Mouse (Mus musculus) skeletal muscle tissue, adult 2 months (tissue): Measurements from ENCODE around the gene Flot1.
A peak's percentile ranks its signal among the peaks of the same experiment; 100 is the strongest.

ENCODE experiments used
- DNase-seq: peaks from one replicate; pipeline ENCODE4 v3.0.0-alpha.2; 2012; ENCODE audit warnings: low read depth, low spot score

Gene Flot1

DNA sequence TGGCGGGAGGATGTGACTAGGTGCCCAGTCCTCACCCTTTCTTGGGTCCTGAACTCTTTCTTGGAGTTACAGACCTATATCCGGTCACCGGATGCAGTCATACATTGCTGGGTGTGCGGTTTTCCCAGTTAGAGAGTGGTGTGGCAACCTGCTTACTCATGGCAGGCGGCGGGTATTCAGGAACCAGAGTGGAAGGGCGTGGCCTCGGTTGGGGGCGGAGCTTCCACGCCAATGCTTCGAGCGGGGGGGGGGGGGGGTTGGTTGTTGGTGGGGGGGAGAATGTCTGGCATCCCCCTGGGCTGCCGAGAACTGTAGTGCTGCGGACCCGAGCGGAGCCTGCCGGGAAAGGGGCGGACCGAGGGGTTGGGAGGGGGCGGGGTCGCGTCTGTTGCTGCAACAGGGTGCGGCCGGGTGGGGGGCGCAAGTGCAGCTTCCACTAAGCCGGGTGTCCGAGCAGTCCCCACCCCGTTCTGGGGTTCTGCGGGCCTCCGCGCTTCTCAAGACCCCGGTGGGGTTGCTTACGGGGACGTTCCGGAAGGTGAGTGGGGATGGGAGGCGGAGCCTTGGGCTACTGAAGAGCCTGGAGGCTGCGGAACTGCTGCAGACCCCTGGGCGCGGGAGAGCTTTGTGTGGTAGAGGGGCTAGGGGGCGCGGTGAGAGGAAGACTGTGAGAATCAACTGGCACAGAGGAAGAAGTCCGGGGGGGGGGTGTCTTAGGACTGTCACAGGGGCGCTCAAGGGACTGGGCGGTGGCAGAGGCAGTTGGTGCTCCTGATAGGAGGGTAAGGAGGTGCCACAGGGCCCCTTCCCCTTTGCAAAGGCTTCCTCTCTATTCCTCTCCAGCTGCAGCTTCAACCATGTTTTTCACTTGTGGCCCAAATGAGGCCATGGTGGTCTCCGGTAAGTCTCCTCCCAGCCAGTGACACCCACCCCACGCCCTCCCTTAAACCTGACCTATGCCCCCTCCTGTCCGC, at the start of gene Flot1:
TSS of gene Flot1 (plus strand) at position 267 of the 974 bp plus-strand sequence.
- DNase-seq: peak; percentile 93

DNA sequence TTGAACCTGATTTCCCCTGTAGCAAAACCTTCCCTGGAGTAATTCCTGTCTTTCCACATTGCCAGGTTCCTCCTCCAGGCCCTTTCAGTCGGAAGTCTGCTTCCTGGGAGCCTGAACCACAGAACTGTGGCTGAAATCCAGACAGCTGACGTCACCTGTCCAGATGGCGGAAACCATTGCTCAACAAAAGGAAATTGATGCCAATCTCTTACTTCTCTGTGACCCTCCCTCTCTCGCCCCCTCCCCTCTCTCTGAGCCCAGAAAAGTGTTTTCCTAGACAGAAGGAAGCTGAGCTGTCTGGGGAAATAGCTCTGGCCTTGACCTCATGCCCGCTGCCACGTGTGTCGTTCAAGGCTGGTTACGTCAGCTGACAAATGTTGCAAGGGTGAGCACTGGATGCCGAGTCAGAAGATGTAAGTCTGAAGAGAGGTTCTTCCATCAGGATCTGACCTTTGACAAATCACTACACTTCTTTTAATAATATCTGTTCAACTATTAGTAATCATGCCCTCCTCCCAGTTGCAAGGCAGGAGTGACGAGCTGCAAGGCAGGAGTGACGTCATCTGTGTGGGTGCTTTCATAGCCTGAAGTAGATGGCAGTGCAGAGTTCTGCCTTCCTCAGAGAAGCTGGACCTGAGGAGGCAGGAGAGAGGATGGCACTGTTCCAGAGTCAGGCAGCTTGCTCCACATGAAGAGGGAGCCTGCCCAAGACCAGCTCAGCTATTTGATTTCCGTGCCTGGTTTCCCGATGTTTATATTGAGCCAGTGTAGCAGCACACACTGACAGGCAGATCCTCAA, 46.0 kb upstream of the Flot1 start:
- peak; percentile 86 for DNase-seq

DNA sequence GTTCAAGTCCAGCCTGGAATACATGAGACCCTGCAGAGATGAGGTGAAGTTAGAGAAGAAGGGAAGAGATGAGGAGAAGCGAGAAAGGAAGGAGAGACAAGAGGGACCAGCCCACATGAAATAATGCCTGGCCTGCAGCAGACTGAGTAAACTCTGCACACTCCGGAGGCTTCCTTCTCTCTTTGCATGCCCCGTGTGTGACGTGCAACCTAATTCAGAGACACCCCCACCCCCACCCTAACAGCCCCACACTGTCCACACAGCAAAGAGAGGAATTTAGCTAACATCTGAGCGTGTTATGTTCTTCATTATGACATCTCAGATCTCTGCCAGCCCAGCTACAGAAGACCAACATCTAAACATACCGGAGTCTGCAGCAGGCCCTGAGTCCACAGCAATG, 44.1 kb upstream of the Flot1 start:
- DNase-seq: no peak

DNA sequence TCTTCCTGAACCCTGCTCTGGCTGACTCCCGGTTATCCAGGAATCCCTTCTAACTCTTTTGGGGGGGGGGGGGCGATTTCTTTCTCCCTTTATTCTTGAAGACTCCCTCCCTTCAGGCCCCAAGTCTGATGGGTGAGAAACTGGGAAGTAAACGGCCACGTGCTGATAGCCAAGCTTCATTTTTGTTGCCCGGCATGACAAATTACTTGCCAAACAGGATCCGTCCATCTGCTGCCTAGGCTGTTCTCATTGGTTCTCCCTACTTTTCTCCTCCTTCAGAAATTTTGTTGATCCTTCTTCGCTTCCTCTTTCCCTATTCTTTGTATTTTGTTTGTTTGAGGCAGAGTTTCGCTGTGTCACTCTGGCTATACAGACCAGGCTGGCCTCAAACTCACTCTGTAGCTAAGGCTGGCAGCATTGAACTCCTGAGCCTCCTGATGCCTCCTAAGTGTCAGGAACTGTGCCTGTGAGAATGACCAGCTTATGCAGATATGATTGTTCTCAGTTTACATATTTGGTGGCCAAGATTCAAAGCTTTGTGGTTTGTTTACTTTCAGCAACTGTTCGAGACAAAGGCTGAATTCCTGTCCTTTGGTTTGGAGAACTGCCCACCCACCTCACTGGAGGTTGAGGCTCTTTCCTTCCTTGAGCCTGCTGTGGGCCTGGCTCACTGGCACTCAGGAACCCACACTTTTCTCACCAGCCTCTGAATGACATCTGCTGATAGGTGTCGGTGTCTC, 43.4 kb upstream of the Flot1 start:
- DNase-seq: no peak

DNA sequence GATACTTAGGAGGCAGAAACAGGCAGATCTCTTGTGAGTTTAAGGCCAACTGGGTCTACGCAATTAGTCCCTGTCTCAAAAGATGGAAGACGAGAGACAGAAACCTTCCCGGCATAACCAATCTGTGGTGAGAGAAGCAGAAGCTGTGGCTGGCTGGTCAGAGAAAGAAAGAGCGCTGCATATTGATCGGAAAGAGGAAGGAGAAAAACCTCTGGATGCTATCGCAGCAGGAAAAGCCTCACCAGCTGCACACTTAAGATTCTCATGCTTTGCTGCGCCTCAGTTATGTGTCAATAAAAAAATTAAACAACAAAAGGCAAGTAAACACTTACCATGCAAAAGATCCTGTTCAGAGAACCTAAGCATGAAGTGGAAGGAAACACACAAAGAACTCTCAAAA, 42.7 kb upstream of the Flot1 start:
- no peak for DNase-seq

DNA sequence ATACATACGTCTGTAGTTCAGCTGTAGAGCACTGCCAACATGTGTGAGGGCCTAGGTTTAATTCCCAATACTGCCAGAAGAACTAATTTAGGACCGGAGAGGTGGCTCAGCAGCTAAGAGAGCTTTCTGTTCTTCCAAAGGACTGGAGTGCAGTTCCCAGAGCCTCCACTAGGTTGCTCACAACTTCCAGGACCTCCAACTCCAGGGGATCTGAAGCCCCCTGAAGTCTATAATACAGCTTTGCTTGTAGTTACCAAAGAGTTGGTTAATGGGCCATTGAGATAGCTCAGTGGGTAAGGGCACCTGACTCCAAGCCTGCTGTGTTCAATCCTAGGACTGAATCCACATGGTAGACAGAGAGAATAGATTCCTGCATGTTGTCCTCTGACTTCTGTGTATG, 40.6 kb upstream of the Flot1 start:
- DNase-seq: no peak

DNA sequence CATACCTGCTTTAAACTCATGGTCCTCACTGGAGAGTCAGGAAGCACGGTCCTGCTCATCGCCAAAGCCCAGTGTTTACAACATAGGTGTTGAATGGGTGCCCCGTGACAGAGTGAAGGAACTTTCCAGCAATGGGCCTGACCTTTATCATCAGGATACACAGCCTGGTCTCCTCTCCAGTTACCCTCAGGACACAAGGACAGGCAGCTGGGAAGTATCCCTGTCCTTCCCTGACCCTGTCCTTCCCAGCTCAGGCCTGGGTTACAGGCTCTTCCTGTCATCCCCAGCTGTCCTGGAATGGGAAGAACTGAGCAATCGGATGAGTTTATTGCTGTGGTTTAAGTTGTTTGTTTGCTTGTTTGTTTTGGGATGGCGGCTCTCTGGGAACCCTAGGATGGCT, 40.1 kb upstream of the Flot1 start:
- DNase-seq: no peak

DNA sequence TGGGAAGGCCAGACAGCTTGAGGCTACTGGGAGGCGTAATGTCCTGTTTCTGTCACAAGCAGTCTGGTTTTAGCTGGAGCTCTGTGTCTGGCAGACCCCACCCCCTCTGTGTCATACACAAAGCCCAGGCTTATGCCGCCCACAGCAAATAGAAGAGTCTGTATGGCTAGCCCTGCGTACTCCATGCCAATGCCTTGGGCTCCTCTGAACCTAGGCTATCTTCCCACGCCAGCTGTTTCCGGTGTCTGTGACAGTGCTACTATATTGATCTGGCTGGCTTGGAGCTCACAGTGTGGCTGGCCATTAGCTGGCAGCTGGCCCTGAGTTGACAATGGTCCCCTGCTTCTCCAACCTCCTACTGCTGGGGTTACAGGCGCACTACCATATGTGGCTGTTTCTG, 39.1 kb upstream of the Flot1 start:
- DNase-seq: no peak

DNA sequence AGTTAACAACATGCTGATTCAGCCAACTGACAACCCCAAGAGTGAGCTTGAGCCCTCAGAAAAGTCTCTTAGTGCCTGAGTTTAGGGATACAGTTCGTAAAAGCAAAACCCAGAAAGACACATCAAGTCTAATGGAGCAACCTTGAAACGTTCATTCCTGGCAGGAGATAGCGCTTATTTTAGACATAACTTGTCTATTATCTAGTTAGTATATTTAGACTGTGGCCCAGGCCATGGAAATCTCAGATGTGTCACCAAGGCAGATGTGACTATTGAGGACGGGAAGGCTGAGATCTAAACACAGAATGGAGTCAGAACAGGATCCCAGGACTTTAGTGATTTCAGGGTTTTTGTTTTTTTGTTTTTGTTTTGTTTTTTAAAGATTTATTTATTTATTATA, 37.9 kb upstream of the Flot1 start:
- no peak for DNase-seq

DNA sequence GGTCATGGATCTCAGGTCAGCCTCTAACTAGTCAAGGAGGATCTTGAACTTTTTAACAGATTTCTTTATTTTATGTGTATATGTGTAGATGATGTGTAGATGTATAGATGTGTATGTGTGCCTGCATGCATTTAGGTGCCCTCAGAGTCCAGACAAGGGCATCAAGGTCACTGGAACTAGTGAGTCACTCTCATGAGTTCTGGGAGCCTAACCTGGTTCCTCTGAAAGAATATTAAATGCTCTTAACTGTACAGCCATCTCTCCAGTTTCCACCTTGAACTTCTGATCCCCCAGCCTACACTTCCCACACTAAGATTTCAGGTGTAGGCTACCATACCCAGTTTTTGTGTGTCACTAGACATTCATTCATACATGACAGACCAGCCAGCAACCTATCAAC, 35.5 kb upstream of the Flot1 start:
- DNase-seq: no peak

DNA sequence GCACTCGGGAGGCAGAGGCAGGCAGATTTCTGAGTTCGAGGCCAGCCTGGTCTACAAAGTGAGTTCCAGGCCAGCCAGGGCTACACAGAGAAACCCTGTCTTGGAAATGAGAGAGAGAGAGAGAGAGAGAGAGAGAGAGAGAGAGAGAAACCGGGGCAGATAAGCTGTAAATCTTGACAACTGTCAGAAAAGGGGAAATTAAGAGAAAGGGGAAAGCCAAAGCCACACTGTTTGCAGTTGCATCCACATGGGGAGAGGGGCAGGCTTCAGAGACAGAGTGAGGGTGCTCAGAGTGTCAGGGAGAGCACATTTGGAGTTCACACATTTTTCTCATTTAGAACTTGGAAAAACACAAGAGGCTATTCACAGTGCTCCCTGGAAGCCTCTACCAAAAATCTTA, 35.0 kb upstream of the Flot1 start:
- DNase-seq: no peak

DNA sequence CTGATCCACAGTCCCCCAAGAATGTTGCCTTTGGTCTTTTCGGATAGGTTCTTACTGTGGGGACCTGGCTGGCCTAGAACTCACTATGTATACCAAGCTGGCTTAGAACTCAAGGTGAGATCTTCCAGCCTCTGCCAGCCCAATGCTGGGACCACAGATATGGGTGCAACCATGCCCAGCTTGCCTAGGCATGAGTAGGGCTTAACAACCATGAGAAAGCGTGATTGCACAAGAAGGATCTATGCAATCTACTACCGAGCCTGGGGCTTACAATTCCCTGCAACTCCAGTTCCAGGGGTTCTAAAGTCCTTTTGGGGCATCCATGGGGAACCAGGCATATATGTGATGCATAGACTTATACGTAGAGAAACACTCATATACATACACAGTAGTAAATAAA, 32.1 kb upstream of the Flot1 start:
- no peak for DNase-seq

DNA sequence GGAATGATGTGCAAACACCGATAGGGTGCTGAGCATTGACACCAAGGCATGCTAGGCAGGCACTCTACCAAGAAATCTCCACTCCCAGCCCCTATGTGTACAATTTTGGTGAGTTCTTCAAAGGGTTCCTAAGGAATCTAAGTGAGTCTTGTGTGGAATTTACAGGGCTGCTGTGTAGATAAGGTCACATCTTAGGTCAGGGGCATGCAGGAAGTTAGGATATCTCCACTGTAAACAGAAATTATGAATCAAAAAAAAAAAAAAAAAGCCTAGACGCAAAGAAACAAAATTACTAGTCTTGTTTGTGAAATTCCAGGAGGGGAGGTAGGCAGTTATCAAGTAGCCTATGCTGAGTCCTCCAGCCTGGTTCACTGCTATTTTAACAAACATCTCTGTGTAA, 30.2 kb upstream of the Flot1 start:
- no peak for DNase-seq

DNA sequence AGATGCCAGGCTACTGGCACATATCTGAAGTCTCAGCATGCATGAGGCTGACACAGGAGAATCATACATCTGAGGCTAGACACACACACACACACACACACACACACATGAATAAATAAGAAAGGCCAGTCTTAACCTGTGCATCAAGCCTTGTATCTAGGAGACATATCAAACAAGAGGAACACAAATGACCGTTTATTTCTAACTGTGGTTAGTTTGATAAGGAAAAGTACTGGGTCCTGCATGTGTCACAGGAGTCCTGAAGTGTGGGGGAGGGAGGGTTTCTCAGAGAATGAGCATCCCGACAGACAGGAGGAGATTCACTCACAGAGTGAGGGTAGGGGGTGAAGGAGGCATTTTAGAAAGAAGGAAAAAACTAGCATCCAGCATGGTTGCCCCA, 27.9 kb upstream of the Flot1 start:
- DNase-seq: no peak

DNA sequence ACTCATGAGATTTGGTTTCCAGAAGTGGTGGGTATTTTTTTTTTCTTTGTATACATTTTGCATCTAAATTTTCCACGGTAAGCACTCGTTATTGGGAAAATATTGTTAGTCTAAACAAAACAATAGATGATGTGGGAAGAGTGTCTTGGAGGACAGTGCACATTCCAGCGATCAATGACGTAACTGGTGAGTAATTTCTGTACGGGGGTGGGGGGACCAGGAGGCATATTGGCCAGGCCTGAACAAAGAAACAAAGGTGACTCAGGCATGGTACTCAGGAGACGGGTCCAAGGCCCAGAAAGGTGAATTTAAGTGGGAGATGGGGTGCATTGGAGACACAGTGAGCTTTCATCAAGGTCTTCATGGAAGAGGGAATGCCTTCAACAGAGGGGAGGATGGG, 27.4 kb upstream of the Flot1 start:
- no peak for DNase-seq

DNA sequence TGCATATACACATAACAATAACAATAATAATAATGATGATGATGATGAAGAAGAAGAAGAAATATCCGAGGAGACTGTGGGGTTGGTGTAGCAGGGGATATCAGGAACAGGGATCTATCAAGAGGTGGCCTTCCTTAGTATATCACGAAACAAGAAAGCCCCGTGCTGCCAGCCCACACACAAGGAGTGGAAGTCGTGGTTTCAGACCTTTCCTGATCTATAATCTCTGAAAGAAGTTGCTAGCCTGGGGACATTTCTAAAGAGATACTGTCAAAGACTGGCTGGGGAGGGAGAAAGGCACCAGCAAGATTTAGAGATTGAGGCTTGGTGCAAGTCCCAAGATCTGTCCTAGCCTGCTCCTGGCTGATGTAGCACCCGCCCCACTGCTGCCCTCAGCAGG, 26.2 kb upstream of the Flot1 start:
- no peak for DNase-seq

DNA sequence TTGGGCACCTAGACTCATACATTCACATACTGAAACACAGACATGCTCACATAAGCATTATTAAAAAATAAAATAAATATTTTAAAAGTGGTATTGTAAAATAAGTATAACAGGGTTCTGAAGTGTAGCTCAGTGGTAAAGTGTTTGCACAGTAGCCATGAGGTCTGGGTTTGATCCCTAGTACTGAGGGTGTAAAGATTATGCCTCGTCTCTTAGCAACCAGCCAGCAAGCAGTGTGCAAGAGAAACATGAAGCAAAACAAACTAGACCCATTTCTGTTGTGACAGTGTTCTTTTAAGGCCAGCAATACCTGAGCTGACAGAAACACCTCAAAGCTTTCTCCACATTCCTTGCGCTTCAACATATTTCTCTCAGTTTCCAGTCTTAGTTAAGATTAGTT, 22.1 kb upstream of the Flot1 start:
- no peak for DNase-seq

DNA sequence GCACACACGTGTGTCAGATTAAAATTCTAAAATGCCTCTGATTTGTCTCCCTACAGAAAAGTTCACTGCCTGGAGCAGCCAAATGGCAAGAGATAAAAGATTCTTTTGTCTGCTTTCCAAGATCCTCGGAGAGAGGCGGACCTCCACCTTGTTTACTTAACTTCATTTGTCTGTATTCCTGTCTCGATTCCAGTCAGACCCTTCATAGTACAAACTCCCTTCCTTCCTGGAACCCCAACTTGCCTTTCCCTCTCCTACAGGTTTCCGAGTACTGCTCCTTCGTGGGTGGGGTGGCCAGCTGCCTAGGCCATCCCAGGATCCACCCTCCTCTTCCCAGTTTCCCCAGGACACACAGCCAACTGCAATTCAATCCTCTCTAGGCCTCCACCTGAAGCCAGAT, 20.0 kb upstream of the Flot1 start:
- no peak for DNase-seq

DNA sequence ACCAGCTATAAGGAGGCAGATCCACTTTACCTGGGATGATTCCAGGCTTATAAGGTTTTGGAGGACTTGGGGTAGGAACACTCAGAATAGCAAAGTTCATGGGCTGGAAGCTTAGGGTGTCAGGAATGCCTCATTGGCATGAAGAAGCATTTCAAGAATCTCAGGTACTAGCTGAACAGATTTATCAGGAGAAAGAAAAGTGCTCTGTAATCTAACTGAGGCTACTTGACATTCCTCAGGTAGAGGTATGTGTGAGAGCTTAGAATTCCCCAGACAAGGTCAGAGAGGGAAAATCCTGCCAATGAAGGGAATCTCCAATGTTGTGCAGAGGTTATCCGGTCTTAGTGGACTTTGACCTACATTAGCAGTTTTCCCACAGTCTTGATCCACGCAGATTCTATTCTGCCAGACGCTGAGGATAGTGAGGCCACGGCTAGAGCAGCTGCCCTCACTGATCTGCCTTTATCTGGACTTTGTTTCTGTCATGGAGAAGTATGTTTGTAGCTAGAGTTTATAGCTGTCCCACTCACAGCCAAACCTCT, 19.1 kb upstream of the Flot1 start:
- no peak for DNase-seq

DNA sequence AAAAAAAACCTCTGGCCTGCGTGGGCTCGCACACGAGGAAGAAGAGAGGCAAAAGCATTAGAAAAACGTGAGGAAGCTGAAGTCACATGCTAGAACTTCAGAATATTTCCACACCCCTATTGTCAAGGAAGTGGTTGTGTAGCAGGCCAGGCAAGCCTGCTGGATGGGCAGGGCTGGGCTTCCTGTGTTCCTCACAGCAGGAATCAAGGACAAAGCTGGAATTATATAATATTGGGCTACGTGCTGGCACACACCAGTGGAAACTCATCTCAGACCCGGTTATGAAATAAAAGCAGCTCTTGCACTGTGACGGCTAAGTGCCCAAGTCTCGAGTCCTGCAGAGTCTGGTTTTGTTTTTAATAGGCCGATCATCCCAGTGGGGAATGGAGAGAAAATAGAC, 15.0 kb upstream of the Flot1 start:
- DNase-seq: peak; percentile 94

DNA sequence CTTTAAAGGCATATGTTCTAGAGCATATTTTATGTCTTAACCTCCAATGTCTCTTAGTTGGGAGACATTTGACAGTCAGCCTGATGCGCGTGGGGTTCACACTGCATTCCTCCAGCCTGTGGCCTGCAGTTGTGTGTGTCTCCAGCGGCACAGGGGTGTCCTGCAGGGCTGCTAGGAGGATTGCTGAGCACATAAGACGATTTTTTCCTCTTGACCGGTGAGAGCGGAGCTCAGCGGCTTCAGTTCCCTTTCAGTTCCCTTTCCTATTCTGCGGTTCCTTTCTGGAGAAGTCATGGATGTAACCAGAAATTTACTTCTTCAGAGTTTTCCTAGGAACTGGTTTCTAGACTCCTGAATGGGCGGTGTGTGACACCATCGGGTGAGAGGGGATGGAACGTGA, 13.6 kb upstream of the Flot1 start:
- DNase-seq: no peak
